Mouse (Mus musculus) urinary bladder, adult 2 months (tissue): Measurements from ENCODE around the gene Gm12169. TPM values are rescaled to one million over a fixed set of nuclear protein-coding genes. Genes with fewer than 3 reads are reported as not detected.

ENCODE experiments used
- polyA plus RNA-seq: library from polyadenylated mRNA; depleted of rRNA; stranded (reverse); fragments of >200 nt; gene quantifications from 2 replicates; pipeline ENCODE4 v1.2.3, GENCODE M21; 2012; rRNA removed

The Gm12169 gene
- polyA plus RNA-seq, 1 experiment = not detected

Other genes with a start within 250 kb of the Gm12169 start
- 5.1 and 8.1 TPM in 2 replicates for gene Cyfip2, start 211.4 kb upstream of the Gm12169 start, polyA plus RNA-seq
- 0.47 and 0.65 TPM in 2 replicates for gene Itk, start 134.7 kb upstream of the Gm12169 start, polyA plus RNA-seq
- gene Fam71b, start 127.7 kb upstream of the Gm12169 start, polyA plus RNA-seq = not detected in 2 replicates
- gene Med7, start 87.3 kb upstream of the Gm12169 start, polyA plus RNA-seq = 37.6 and 38.1 TPM in 2 replicates
- 0.37 and 0.46 TPM in 2 replicates for gene Havcr2, start 69.3 kb upstream of the Gm12169 start, polyA plus RNA-seq
- gene BC053393, start 47.3 kb downstream of the Gm12169 start, polyA plus RNA-seq = not detected in 2 replicates
- gene Dppa1, start 105.0 kb downstream of the Gm12169 start, polyA plus RNA-seq = not detected in 2 replicates
- gene Timd2, start 182.8 kb downstream of the Gm12169 start, polyA plus RNA-seq = not detected in 2 replicates
- 0.04 and 0.23 TPM in 2 replicates for gene Havcr1, start 210.9 kb downstream of the Gm12169 start, polyA plus RNA-seq